Mouse (Mus musculus): ENCODE measurements at regions not wholly inside any gene's neighbourhood (a gene's known extent, or its start where the extent isn't known, plus 50 kb on each side); places are given as distances from the start of the nearest gene placed in this dataset.

GRCm38 (mm10) chr8:60838526-60838925 is 51.7 kb upstream of the Hpf1 start:
- DNase-seq (ENCODE audit: low read depth) = no peak

Data from NIH3T3 (cell line).